Mouse (Mus musculus) kidney, adult 2 months (tissue): ENCODE measurements around the gene Spred3.

Experiments
- CTCF ChIP-seq: fragments of 200-500 bp; conservative IDR thresholded peaks from 2 replicates; pipeline ENCODE4 v1.5.1; 2011; ENCODE audit warnings: low read depth, mild to moderate bottlenecking, control low read depth, low read length, moderate library complexity, mixed read lengths; ENCODE audit not compliant: insufficient read depth, insufficient read length
- POLR2A ChIP-seq: fragments of 200-500 bp; IDR thresholded peaks from one replicate; pipeline ENCODE4 v1.6.1; 2011; ENCODE audit warnings: low read depth, low read length, control low read depth

DNA sequence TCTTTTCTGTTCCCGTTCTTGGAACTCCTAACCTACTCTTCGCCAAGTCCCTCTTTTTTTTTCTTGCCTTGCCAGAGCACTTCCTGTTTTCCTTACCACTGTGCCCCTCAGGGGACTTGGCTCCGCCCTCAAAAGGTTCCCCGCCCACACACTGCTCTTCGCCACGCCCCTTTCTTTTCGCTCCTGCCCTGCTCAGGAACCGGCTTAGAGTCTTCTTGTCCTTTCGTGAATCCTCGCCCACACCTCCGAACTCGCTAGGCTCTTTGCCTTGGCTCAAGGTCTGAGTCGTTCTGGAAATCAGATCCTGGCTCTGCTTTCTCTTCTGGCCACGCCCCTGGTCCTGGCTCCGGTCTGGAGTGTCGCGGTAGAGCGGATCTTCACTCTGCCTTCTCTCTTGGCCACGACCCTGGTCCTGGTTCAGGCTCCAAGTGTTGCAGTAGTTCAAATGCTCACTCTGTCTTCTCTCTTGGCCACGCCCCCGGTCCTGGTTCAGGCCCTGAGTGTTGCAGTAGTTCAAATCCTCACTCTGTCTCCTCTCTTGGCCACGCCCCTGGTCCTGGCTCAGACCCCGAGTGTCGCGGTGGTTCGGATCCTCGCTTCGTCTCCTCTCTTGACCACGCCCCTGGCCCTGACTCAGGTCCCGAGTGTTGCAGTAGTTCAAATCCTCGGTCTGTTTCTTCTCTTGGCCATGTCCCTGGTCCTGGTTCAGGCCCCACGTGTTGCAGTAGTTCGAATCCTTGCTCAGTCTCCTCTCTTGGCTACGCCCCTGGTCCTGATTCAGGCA is 41.4 kb upstream of the Spred3 start:
- TF ChIP-seq POLR2A (no peak), CTCF (no peak)
